Mouse (Mus musculus): ENCODE measurements around the gene Bspry. TPM values are rescaled to one million over a fixed set of nuclear protein-coding genes. Genes with fewer than 3 reads are reported as not detected.
A peak's percentile ranks its signal among the peaks of the same experiment; 100 is the strongest.

The Bspry gene
- polyA plus RNA-seq, 1 experiment, result not detected

DNA sequence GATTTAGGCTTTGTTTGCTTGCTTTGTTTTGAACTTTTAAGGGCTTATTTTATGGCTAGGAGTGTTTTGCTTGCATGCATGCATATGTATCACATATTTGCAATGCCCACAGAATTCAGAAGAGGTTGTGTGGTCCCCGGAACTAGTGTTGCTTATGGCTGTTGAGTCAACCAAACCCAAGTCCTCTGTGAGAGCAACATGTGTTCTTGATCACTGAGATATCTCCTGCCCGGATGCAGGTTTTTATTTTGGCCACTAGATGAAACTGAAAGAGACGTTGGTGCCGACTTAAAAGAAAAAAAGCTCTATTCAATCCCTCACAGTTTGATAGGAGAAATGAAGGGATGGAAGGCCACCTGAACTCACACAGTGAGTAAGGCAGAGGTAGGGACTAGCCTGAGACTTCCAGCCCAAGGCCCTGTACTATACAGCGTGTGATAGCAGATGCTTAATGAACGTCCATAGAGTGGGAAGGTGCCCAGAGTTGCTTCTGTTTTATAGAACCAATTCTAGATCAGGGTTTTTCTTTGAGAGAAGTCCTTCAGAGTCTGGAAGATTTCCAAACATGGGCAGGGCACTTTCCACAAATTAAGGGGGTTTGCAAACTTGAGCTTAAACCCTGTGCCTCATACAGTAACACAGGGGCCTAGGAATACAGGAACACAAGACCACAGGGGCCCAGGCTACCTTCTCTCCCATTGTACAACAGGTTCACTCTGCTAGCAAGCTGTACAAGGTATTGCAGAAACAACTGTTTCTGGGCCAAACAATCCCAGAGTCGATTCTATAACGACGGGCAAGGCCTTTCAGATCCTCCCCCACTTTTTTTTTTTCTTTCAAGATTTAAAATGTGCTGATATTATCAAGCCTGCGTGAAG lies 37.9 kb downstream of the Bspry start:
- Histone ChIP-seq H3K4me3 (ENCODE audit: insufficient read depth, low read depth, low read length) (no peak overlapping the region), H3K27ac (ENCODE audit: insufficient read depth, low read depth, low read length) (no peak overlapping the region), H3K4me1 (ENCODE audit: control insufficient read depth, insufficient read depth, low read length) (peaks cover 20% of the 10 kb centered on the region)
- no peak for TF ChIP-seq POLR2A (IDR thresholded peaks at IDR 0.05; ENCODE audit: insufficient read depth, low read depth, low read length)
- no peak for TF ChIP-seq CTCF (IDR thresholded peaks at IDR 0.05; ENCODE audit: insufficient read depth, low read depth, low read length)
- 78% methylated on average over 10 of the region's 10 CpGs for WGBS

DNA sequence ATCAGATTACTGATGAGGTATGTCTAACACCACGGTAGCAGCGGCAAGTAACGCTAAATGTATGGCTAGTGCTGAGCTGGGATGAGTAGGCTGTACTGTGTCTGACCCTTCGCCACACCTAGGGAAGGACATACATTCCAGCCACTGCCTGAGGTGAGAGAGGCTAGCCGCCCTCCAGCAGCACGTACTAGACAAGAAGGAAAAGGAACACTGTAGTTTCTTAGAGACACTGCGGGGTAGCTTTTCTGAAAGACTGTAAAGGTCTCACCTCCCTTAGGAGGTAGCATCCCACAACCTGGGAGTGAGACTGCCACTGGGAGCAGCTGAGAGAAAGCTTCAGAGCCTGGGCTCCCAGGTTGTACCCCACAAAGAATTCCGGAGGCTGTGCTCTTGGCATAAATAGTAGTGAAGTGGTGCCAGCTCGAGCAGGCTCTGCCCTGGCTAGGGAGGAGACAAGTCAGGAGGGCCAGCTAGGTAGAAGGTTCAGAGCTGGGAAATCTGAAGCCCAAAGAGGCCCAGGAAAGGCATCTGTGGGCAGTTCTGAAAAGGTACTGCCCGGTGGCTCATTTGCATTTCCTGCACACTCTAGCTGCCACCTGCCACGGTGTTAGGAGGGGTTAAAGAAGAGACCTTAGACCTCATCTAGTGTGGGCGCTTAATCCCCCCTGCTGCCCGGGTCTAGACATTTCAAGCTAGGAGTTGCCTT lies 38.7 kb downstream of the Bspry start:
- Histone ChIP-seq H3K4me1 (ENCODE audit: control insufficient read depth, insufficient read depth, low read length) (peaks cover 20% of the 10 kb centered on the region), H3K4me3 (ENCODE audit: insufficient read depth, low read depth, low read length) (peak overlapping the region; percentile 8; the same call in 1 of the 2 replicates), H3K27ac (ENCODE audit: insufficient read depth, low read depth, low read length) (no peak overlapping the region)
- TF ChIP-seq POLR2A (IDR thresholded peaks at IDR 0.05; ENCODE audit: insufficient read depth, low read depth, low read length), result no peak
- peak; percentile 22; the same call in 1 of the 2 replicates for TF ChIP-seq CTCF (IDR thresholded peaks at IDR 0.05; ENCODE audit: insufficient read depth, low read depth, low read length)
- WGBS, result 49% methylated on average over 13 of the region's 13 CpGs

DNA sequence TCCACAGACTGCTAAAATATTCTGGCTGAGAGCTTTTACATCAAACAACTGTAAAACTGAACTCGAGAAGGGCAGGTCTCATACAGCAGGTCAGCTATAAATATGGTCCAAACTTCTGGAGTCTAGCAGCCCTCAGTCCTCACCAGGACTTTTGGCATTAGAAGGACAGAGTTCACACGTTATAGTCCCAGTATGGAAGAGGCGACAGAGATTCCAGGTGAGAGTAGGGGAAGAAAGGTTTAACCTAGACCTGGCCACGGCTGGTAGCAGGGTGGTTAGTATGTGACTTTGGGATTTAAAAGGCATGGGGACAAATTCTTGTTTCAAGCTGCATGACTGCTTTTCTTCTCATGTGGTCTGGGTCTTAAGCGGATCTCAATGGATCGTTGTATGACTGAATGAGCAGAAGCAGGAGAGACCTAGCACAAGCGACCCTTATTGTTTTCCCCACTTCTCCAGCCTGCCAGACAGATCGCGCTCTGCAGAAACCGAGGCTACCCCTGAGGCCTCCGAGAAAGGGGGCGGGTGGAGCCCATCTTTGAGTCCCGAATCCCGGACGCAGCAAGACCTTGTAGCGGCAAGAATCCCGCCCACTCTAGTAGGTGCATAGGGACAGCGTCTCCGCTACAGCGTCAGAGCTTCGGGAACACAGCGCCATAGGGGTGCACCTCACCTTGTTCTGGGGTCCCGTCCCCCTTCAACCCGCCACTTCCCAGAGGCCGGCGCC lies 39.4 kb downstream of the Bspry start:
- 1% methylated on average over 26 of the region's 26 CpGs for WGBS
- H3K27ac ChIP-seq (ENCODE audit: insufficient read depth, low read depth, low read length), result no peak overlapping the region
- H3K4me3 ChIP-seq (ENCODE audit: insufficient read depth, low read depth, low read length), result peak overlapping the region; percentile 78
- H3K4me1 ChIP-seq (ENCODE audit: control insufficient read depth, insufficient read depth, low read length), result peaks cover 17% of the 10 kb centered on the region
- TF ChIP-seq POLR2A (IDR thresholded peaks at IDR 0.05; ENCODE audit: insufficient read depth, low read depth, low read length), result no peak
- no peak for TF ChIP-seq CTCF (IDR thresholded peaks at IDR 0.05; ENCODE audit: insufficient read depth, low read depth, low read length)

DNA sequence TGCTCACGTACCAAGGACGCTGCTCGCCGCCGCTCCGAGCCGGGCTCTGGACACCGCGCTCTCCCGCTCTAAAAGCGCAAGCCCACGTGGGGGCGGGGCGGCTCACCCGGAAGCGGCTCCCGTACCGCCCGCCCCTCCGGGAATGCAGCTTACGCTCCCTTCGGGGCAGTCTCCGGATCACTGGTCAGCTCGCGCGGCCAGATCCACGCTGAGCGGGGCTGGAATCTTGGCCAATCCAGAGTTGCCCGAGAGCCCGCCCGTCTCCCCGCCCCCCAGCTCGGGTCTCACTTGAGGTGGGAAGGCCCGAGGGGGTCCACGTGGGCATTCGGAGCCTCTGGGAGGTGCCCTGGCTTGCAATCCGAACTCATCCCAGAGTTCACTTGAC lies 40.0 kb downstream of the Bspry start, which contains the start of gene Alad:
Gene Alad, minus strand, starts transcription at position 70 of the 385 bp plus-strand sequence.
- Histone ChIP-seq H3K4me1 (ENCODE audit: control insufficient read depth, insufficient read depth, low read length) (peaks cover 22% of the 10 kb centered on the region), H3K4me3 (ENCODE audit: insufficient read depth, low read depth, low read length) (peak within 1 kb of the TSS; percentile 78), H3K27ac (ENCODE audit: insufficient read depth, low read depth, low read length) (peak within 1 kb of the TSS; percentile 42; the same call in 1 of the 2 replicates)
- TF ChIP-seq CTCF (IDR thresholded peaks at IDR 0.05; ENCODE audit: insufficient read depth, low read depth, low read length) (no peak), POLR2A (IDR thresholded peaks at IDR 0.05; ENCODE audit: insufficient read depth, low read depth, low read length) (peak; percentile 61)
- under 1% methylated on average over 37 of the region's 37 CpGs for WGBS

- Histone ChIP-seq H3K4me1 (ENCODE audit: control insufficient read depth, insufficient read depth, low read length) (peaks cover 16% of the 10 kb centered on the region), H3K4me3 (ENCODE audit: insufficient read depth, low read depth, low read length) (no peak overlapping the region), H3K27ac (ENCODE audit: insufficient read depth, low read depth, low read length) (no peak overlapping the region)
- TF ChIP-seq CTCF (IDR thresholded peaks at IDR 0.05; ENCODE audit: insufficient read depth, low read depth, low read length) (no peak), POLR2A (IDR thresholded peaks at IDR 0.05; ENCODE audit: insufficient read depth, low read depth, low read length) (no peak)
- 83% methylated on average over 2 of the region's 2 CpGs for WGBS
Measured at GRCm38 (mm10) chr4:62520892-62521400, 41.1 kb downstream of the Bspry start.

GRCm38 (mm10) chr4:62524651-62525488 lies 45.0 kb downstream of the Bspry start, which contains the start of the genes Pole3 and 4933430I17Rik:
TSS of gene Pole3 (minus strand) at chr4:62525068.
TSS of gene 4933430I17Rik (plus strand) at chr4:62525369.
- peaks cover 6% of the 10 kb centered on the region for H3K4me1 ChIP-seq (ENCODE audit: control insufficient read depth, insufficient read depth, low read length)
- TF ChIP-seq CTCF (IDR thresholded peaks at IDR 0.05; ENCODE audit: insufficient read depth, low read depth, low read length), result no peak
- no peak for TF ChIP-seq POLR2A (IDR thresholded peaks at IDR 0.05; ENCODE audit: insufficient read depth, low read depth, low read length)
- peak within 1 kb of the TSS; percentile 82 for H3K4me3 ChIP-seq (ENCODE audit: insufficient read depth, low read depth, low read length)
- under 1% methylated on average over 59 of the region's 59 CpGs for WGBS
- H3K27ac ChIP-seq (ENCODE audit: insufficient read depth, low read depth, low read length), result peak within 1 kb of the TSS; percentile 100

GRCm38 (mm10) chr4:62525489-62525811 lies 45.6 kb downstream of the Bspry start:
- under 1% methylated on average over 10 of the region's 10 CpGs for WGBS

GRCm38 (mm10) chr4:62526256-62526655 lies 46.4 kb downstream of the Bspry start:
- WGBS, result 47% methylated on average over 2 of the region's 2 CpGs
- Histone ChIP-seq H3K4me3 (ENCODE audit: insufficient read depth, low read depth, low read length) (no peak overlapping the region), H3K4me1 (ENCODE audit: control insufficient read depth, insufficient read depth, low read length) (peaks cover 6% of the 10 kb centered on the region), H3K27ac (ENCODE audit: insufficient read depth, low read depth, low read length) (no peak overlapping the region)
- TF ChIP-seq POLR2A (IDR thresholded peaks at IDR 0.05; ENCODE audit: insufficient read depth, low read depth, low read length) (no peak), CTCF (IDR thresholded peaks at IDR 0.05; ENCODE audit: insufficient read depth, low read depth, low read length) (no peak)

More at GRCm38 (mm10) chr4:62525489-62525811, 45.6 kb downstream of the Bspry start:
- TF ChIP-seq CTCF (IDR thresholded peaks at IDR 0.05; ENCODE audit: insufficient read depth, low read depth, low read length), result no peak
- TF ChIP-seq POLR2A (IDR thresholded peaks at IDR 0.05; ENCODE audit: insufficient read depth, low read depth, low read length), result no peak
- peaks cover 6% of the 10 kb centered on the region for H3K4me1 ChIP-seq (ENCODE audit: control insufficient read depth, insufficient read depth, low read length)
- peak overlapping the region; percentile 82 for H3K4me3 ChIP-seq (ENCODE audit: insufficient read depth, low read depth, low read length)
- H3K27ac ChIP-seq (ENCODE audit: insufficient read depth, low read depth, low read length), result no peak overlapping the region
